Mouse (Mus musculus) urinary bladder, adult 18-20 months (tissue): Measurements from ENCODE around the gene Usp6nl.
A peak's percentile ranks its signal among the peaks of the same experiment; 100 is the strongest.

Source experiments
- DNase-seq, 2 experiments: peaks; one replicate each; pipeline ENCODE4 v3.0.0; 2022; ENCODE audit warnings: low spot score in 2 of 2, mixed read lengths in 2 of 2

Usp6nl gene

GRCm38 (mm10) chr2:6467318-6467717 is 144.9 kb downstream of the Usp6nl start:
- no peak for DNase-seq

GRCm38 (mm10) chr2:6469164-6469563 is 146.7 kb downstream of the Usp6nl start:
- DNase-seq, result peak; percentile 29 to 50

DNA sequence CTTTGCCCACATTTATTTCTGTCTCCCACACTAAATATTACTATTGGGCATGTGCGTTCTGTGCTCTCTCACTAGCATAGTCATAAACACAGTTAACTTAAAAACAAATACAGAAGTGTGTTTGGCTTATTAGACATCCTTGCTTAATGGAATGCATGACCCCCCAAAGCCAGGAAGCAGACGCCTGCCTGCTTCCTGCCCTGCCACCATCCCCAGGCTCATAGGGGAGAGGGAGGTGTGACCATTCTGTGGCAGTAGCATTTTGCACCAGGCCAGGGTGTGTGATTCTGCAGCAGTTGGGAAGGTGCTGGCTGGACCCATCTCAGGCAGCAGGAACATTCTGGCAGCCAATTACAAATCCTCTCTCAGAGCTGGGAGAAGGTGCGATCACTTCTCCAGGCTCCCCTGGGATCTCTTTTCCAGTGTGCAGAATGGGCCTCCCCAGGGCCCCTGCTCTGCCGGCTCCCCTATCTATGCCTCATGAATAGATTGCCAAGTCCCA is 148.7 kb downstream of the Usp6nl start:
- DNase-seq, result no peak

DNA sequence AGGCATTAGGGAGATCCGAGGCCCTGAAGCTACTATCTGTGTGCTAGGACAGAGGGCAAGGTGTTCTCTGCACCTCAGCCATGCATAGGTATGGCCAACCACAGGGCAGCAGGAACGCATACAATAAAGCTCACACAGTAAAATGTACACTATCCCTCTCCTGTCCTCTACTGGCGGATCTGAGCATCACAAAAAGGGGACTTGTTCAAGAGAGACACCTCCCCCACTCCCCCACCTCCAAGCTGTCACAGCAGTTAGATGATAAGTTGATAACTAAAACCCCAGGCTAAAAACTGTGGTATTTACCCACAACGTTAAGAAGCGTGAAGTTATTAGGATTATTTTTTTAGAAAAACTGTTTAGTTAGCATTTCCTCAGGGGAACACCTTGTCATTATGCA is 151.4 kb downstream of the Usp6nl start:
- no peak for DNase-seq

- no peak for DNase-seq
These were observed 155.4 kb downstream of the Usp6nl start for GRCm38 (mm10) chr2:6477884-6478283.

DNA sequence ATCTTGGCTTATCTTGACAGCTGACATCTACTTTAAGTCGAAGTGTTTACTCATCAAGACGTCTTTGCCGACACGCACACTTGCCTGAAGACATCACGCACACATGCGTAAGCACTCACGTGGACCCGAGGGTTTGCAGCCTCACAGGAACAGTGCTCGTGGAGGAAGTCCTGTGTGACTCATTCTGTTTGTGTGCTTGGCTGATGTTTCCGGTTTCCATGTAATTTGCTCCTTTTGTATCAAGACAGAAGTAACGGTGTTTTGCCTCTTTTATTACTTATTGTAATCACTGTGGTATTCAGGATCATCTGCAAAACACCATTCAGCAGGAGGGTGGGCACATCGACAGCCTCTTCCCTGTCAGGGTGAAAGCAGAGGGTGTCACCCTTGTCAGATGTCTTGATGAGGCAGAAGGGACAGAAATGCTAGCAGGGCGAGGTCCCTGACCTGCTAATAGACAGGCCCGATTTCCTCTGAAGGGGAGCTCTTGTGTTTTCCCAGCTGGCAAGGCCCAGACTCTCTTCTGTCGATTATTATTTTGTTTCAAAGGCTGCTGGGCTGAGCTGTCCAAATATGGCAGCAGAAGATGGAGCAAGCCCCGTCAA is 156.0 kb downstream of the Usp6nl start:
- DNase-seq, result peak; percentile 9 to 23

- DNase-seq, result peak; percentile 15 to 48
These were observed 156.5 kb downstream of the Usp6nl start for GRCm38 (mm10) chr2:6478966-6479391.

DNA sequence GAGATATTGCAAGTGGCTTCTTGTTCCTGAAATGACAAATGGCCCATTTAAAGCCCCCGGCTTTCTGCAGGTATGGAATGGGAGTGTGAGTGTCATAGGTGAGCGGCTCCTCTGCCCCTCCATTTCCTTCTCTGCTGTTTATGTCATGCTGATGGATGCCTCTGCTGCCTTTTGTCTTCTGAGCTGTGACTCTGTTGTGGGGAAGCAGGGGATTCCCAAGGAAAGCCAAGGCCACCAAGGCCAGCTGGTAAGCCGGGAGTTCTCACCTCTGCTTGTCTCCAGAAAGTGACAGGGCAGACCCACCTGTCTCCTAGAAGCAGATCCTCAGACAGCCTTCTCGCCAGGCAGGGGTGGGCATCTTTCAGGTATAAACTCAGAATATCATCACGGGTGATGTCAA is 157.2 kb downstream of the Usp6nl start:
- DNase-seq, result no peak

GRCm38 (mm10) chr2:6481966-6482365 is 159.5 kb downstream of the Usp6nl start:
- DNase-seq, result no peak

DNA sequence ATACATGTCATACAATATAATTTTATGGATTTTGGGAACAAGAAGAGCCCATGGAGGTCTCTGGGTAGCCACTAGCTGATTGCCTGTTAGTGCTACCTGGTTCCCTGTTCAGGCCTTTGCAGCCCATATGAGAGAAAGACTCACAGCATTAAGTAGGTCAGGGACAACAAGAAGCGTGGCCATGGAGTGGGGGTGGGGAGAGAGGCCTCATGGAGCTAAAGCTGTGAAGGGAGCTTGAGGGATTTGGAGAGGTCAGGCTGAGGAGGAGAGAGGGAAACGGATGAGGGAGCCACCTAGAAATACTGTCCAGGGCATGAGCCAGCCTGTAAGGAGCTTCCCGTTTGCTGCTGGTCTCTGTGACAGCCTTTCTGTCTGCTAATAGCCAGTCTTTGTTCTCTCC is 159.9 kb downstream of the Usp6nl start:
- DNase-seq, result no peak

GRCm38 (mm10) chr2:6483081-6483992 is 160.9 kb downstream of the Usp6nl start:
- DNase-seq, result no peak

GRCm38 (mm10) chr2:6484179-6484578 is 161.7 kb downstream of the Usp6nl start:
- DNase-seq, result no peak

DNA sequence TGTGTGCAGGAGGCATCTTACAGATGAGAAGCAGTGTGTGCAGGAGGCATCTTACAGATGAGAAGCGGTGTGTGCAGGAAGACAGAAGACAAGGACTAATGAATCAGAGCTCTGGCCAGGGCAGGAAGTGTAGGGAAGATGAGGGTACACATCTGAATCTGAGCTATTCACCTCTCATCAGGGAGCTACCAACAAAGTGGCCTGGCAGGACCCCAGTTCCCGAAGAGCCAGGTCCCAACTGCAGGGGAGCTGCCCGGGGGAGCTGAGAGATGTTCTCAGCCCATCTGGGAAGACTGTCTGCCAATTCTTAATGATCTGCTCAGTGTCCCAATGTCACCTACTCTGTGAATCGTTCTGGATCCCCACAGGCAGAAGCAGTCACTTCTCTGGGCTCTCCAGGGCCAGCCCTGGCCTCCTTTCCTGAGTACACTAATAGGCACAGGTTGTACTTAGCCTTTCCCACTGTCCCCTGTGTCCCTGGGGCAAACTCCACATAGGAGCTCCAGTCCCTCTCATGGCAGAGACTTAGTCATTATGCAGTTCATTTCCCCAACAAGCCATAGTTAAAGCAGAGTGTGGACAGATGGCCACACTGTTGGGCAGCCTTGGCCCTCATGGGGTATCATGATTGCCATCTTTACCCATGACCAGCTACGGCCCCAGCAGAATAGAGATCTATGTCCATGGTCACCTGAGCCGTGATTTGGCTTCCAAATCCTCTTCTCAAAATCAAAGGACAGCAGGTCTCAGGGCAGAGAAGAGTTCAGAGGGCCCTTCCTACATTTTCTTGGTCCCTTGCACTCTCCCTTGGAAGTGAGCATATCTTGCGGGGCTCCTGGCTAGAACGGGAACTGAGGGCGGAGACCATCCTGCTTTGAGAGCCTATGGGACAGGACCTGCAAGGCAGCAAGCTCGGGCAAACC is 165.4 kb downstream of the Usp6nl start:
- DNase-seq, result no peak

- no peak for DNase-seq
These were observed 166.1 kb downstream of the Usp6nl start for GRCm38 (mm10) chr2:6488489-6489056.

DNA sequence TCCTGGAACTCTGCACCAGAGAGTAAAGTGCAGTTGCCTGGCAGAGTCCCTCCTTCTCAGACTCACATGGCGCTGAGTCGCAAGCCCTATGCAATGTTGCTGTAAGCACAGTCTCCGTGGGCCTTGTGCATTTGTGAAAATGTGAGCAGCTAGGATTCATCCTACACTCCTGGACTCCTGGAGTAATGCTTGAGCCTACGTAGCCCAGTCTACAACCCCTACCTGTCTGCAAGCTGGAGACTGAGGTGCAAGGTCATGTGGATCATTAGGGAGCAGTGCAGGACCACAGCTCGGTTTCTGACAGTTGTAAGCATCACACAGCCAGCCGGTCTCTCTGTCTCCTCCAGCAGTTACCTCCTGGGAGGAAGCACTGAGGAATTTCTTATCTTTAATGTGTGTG is 167.6 kb downstream of the Usp6nl start:
- no peak for DNase-seq

GRCm38 (mm10) chr2:6490870-6491269 is 168.4 kb downstream of the Usp6nl start:
- DNase-seq, result no peak

DNA sequence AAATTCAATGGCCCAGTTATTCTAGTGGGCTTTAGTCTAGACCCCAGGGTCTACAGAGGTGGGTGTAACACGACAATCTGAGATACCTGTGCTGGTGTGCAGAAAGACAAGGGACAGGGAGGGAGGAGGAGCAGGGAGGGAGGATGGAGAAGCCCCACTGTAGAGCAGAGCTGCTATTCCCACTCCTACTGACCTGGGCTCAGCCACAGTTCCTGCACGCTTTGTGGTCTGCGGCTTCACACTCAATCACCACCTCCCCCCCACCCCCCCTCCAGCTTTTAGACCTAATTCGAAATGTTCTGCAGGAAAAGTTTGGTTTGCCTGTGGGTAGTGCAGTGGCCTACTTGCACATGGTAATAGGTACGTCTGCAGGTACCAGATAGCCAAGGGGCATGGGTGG is 171.4 kb downstream of the Usp6nl start:
- DNase-seq, result no peak
